Mouse (Mus musculus) mesoderm, embryonic 11.5 days (tissue): ENCODE results near the gene Stap1.
A peak's percentile ranks its signal among the peaks of the same experiment; 100 is the strongest.

Source experiments
- DNase-seq: peaks from one replicate; pipeline ENCODE4 v3.0.0-alpha.2; 2012; ENCODE audit warnings: low read depth, low spot score

The Stap1 gene

GRCm38 (mm10) chr5:86071538-86071937, at the start of gene Stap1:
Stap1 (plus strand) TSS chr5:86071746.
- no peak for DNase-seq

GRCm38 (mm10) chr5:86029820-86030219, 41.7 kb upstream of the Stap1 start:
- DNase-seq = no peak

GRCm38 (mm10) chr5:86063501-86063900, 8.0 kb upstream of the Stap1 start:
- DNase-seq = no peak

- peak; percentile 97 for DNase-seq
Observed at GRCm38 (mm10) chr5:86065101-86065875, 6.3 kb upstream of the Stap1 start, which contains the start of gene Cenpc1. Cenpc1 (minus strand) TSS chr5:86065583.

- peak; percentile 51 for DNase-seq
Observed at GRCm38 (mm10) chr5:86065876-86066550, 5.5 kb upstream of the Stap1 start.

DNA sequence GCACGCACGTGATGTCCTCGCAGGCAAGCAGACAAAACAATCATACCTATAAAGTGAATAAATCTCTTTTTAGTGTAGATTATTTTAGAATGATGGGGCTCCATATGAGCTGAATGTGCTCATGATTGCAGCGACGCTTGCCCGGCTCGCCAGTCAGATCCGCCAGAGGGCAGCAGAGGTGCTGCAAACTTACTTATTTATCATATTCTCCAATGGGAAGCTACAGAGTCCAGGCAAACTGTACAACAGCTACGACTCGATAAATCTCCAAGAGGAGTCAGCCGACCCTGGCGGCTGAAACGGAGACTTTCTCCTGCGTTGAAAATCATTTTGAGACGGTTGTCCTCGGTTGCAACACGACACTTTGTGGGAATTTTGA, 5.0 kb upstream of the Stap1 start:
- peak; percentile 91 for DNase-seq

DNA sequence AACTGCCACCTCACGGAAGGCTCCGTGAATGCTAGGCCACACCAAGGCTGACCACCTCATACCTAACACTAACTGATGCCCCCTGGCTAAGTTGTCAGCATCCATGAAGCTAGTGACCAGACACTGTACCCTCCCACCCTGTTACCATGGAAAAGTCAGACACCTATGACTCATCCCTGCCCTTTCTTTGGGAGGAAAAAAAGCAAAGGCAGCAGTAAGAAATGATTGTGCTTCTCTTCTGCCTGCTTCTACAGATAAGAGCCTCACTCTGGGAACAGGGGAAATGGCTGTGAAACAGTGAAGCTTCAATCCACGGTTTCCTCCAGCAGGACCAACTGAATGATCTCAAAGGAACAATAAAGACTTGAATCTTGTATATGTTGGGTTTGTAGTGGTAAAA, 3.1 kb upstream of the Stap1 start:
- no peak for DNase-seq

- no peak for DNase-seq
Observed at GRCm38 (mm10) chr5:86069121-86069520, 2.4 kb upstream of the Stap1 start.

- no peak for DNase-seq
Observed at GRCm38 (mm10) chr5:86072756-86073386, 1.3 kb downstream of the Stap1 start.

DNA sequence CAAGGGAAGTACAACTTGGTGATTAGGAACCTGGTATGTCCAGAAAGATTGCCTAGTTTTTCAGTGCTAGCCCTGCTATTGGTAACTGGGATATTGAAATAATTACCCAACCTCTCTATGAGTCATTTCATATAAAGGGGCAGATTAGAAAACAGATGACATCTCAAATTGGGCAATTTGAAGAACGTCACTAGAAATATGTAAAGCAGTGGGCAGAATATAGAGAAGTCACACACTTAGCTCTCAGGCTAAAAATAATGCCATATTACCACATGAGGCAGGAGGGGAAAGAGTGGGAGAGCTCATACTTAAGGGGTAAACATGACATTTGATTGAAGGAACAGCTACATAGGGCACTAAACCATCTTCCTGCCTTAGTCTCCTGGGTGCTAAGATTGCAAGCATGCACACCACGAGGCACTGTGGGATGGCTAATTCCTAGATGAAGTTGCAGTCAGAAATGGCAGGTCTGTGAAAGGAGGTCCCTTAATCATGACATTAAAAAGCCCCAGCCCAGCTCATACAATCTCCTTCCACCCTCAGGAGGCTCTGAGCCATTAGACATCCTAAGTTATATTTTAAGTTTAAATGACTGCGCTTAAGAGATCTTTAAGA, 7.3 kb downstream of the Stap1 start:
- DNase-seq = no peak

DNA sequence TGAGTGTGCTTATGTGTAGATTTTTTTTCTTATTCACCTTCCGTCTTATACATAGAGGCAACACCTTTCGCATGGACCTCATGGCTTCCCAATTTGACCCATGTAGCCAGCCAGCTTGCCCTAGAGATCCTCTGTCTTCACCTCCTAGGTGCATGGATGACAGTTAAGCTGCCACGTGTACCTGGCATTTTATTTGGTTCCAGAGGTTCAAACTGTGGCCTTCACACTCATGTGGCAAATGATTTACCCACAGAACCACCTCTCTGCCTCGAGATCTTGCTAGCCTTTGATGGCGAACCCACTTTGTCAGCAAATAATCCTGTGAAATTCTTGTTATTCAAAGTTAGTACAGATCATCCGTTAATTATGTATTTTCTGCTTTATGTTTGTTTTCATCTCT, 12.4 kb downstream of the Stap1 start:
- DNase-seq = no peak

- DNase-seq = no peak
Observed at GRCm38 (mm10) chr5:86084979-86085378, 13.4 kb downstream of the Stap1 start.

DNA sequence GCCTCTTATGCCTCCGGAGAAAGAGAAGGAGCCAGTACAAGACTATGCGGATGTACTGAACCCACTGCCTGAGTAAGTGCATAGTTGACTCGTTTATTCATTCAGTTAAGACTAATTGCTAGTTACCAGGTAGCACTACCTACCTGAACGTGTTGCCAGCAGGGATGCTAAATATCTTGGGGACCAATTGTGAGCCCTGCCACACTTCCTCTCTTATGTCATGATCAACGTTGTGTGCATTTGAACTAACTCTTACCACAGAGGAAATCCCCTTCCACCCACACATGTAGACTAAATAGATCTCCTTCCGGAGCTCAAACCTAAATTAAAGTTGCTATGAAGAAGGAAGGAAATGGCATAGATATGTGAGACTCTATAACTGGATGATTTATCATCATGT, 15.2 kb downstream of the Stap1 start:
- no peak for DNase-seq

DNA sequence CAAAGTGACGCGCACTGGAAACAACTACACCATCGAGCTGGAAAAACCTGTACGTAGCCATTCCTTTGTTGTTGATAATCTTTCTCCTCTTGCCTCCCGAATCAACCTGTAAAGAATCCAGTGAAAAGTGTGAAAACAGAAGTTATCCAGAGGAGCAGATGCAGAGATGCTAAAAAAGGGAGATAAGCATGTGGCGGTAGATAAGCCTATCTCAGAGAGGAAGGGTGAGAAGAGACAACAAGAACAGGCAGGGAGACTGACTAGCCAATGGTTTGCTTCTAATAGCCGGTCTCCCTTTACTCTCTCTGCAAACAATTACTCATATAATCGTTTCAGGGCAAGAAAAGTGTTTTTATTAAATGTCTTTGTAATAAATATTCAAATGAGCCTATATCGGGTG, 23.2 kb downstream of the Stap1 start:
- DNase-seq = no peak

- no peak for DNase-seq
Observed at GRCm38 (mm10) chr5:86098988-86099387, 27.4 kb downstream of the Stap1 start.

- no peak for DNase-seq
Observed at GRCm38 (mm10) chr5:86100621-86101020, 29.1 kb downstream of the Stap1 start.

GRCm38 (mm10) chr5:86102176-86102575, 30.6 kb downstream of the Stap1 start:
- no peak for DNase-seq

GRCm38 (mm10) chr5:86106610-86107009, 35.1 kb downstream of the Stap1 start:
- DNase-seq = no peak

GRCm38 (mm10) chr5:86111074-86111473, 39.5 kb downstream of the Stap1 start:
- no peak for DNase-seq

DNA sequence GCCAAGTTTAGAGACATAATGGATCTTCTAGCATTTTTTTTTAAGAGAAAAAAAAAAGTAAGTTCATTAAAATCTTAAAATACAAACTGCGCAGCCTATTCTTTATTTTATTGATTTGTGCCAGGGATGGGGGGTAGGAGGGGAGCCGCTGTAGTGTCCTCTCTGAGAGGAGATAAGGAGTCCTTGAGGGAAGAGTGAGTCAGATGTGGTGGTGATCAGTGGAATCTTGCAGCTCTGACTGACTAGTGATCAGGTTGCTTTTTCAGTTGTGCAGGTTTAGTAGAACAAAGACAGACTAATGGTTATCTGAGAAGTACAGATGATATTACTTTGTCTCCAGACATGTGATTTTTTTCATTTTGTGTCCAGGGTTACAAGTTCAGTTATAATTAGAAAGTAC, 41.5 kb downstream of the Stap1 start:
- no peak for DNase-seq

DNA sequence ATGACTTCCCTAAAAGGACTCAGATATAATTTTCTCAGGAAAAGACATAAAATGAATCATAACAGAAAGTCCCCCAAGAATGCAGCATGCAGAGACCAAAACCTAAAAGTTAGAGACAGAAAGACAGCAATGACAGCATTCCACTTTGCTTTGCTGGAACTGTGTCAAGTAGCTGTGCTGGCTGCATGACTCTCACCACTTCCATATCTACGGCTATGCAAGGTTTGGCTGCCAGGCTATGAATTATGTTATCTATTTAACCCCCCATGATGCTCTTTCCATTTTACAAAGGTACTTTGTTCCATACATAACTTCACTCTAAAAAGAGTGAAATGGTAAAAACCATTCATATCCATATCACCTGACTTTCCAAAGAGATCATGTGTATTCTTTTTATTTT, 42.5 kb downstream of the Stap1 start:
- DNase-seq = no peak

GRCm38 (mm10) chr5:86118457-86119094, 47.0 kb downstream of the Stap1 start:
- DNase-seq = no peak
